Comparison of ENCODE assay signal across 8 mouse cellular contexts in genomic region chr17:4908572-4908965, GRCm38 (mm10).
DNase-seq lines count a peak whose midpoint lies in the region; ATAC-seq and TF ChIP-seq lines count a peak whose summit lies in the region.

No protein-coding gene starts in this region.

- no peaks in the 10 kb centered on the region for H3K36me3 ChIP-seq in embryonic facial prominence, embryonic 15.5 days
- H3K36me3 ChIP-seq in intestine, embryonic 15.5 days: no peaks in the 10 kb centered on the region
- H3K36me3 ChIP-seq in midbrain, embryonic 15.5 days (replicated peaks): no peaks in the 10 kb centered on the region

- ATAC-seq in embryonic facial prominence, embryonic 15.5 days (ENCODE audit: insufficient number of reproducible peaks, low FRiP score, low TSS enrichment, low read depth): peak; percentile 15; the same call in 1 of the 2 replicates
- peak; percentile 48 for ATAC-seq in intestine, embryonic 15.5 days
- ATAC-seq in midbrain, embryonic 15.5 days (replicated peaks): peak; percentile 53

- TF ChIP-seq CTCF in lung, adult 2 months (IDR thresholded peaks at IDR 0.05; ENCODE audit: insufficient read depth, low read length): no peak

- H3K9ac ChIP-seq in embryonic facial prominence, embryonic 15.5 days: peak overlapping the region; percentile 81
- peak overlapping the region; percentile 67 for H3K9ac ChIP-seq in intestine, embryonic 15.5 days
- peak overlapping the region; percentile 72 for H3K9ac ChIP-seq in midbrain, embryonic 15.5 days

- no peak for DNase-seq in lung, adult 2 months
- no peak for DNase-seq in lung, postnatal 10 days
- no peak for DNase-seq in embryo, embryonic 11 days
- no peak for DNase-seq in gastrocnemius, postnatal 14 days
- DNase-seq in frontal cortex, postnatal 25 days (ENCODE audit: low spot score in 2 of 2): no peak

- intact Hi-C loops in gastrocnemius, postnatal 14 days (cut with DNase I; ENCODE audit: low total_unique reads): loop anchor here (10.0 kb wide), 1 partner anchor 124 kb away; no protein-coding TSS in a partner anchor

- no peak for TF ChIP-seq POLR2A in lung, adult 2 months (IDR thresholded peaks at IDR 0.05; ENCODE audit: borderline replicate concordance, extremely low read depth, low read depth, low read length)

- 2% methylated on average over 17 of the region's 17 CpGs for WGBS in lung, adult 2 months
- 2% methylated on average over 17 of the region's 17 CpGs for WGBS in embryonic facial prominence, embryonic 15.5 days
- WGBS in intestine, embryonic 15.5 days: 1% methylated on average over 17 of the region's 17 CpGs
- 3% methylated on average over 17 of the region's 17 CpGs for WGBS in midbrain, embryonic 15.5 days

- peaks cover 4% of the 10 kb centered on the region; the same call in 1 of the 2 replicates for H3K4me1 ChIP-seq in lung, adult 2 months (ENCODE audit: control insufficient read depth, insufficient read depth, low read length)
- 0 out of 2 replicates have a peak, but pooled peaks cover 7% of the 10 kb centered on the region for H3K4me1 ChIP-seq in embryonic facial prominence, embryonic 15.5 days
- no peaks in the 10 kb centered on the region; the same call in 1 of the 2 replicates for H3K4me1 ChIP-seq in intestine, embryonic 15.5 days (replicated peaks)
- peaks cover 15% of the 10 kb centered on the region for H3K4me1 ChIP-seq in midbrain, embryonic 15.5 days

- no peaks in the 10 kb centered on the region for H3K9me3 ChIP-seq in embryonic facial prominence, embryonic 15.5 days (replicated peaks)
- no peaks in the 10 kb centered on the region for H3K9me3 ChIP-seq in intestine, embryonic 15.5 days
- H3K9me3 ChIP-seq in midbrain, embryonic 15.5 days: no peaks in the 10 kb centered on the region

- H3K27me3 ChIP-seq in embryonic facial prominence, embryonic 15.5 days: no peaks in the 10 kb centered on the region
- no peaks in the 10 kb centered on the region for H3K27me3 ChIP-seq in intestine, embryonic 15.5 days (replicated peaks)
- H3K27me3 ChIP-seq in midbrain, embryonic 15.5 days (replicated peaks): no peaks in the 10 kb centered on the region

- peak overlapping the region; percentile 97 for H3K27ac ChIP-seq in embryonic facial prominence, embryonic 15.5 days (replicated peaks)
- H3K27ac ChIP-seq in intestine, embryonic 15.5 days: peak overlapping the region; percentile 98
- H3K27ac ChIP-seq in midbrain, embryonic 15.5 days: peak overlapping the region; percentile 98

- H3K4me3 ChIP-seq in lung, adult 2 months (replicated peaks; ENCODE audit: extremely low read depth, low read depth, low read length): peak overlapping the region; percentile 59
- peak overlapping the region; percentile 60 for H3K4me3 ChIP-seq in embryonic facial prominence, embryonic 15.5 days (replicated peaks)
- peak overlapping the region; percentile 53 for H3K4me3 ChIP-seq in intestine, embryonic 15.5 days (replicated peaks)
- peak overlapping the region; percentile 59 for H3K4me3 ChIP-seq in midbrain, embryonic 15.5 days

- H3K4me2 ChIP-seq in embryonic facial prominence, embryonic 15.5 days (replicated peaks): peak overlapping the region; percentile 72
- H3K4me2 ChIP-seq in intestine, embryonic 15.5 days (replicated peaks): peak overlapping the region; percentile 76
- peak overlapping the region; percentile 78 for H3K4me2 ChIP-seq in midbrain, embryonic 15.5 days
